Comparison of ENCODE assay signal across 27 mouse cellular contexts in genomic region chr3:54811616-54812015, GRCm38 (mm10). TPM values are rescaled to one million over a fixed set of nuclear protein-coding genes. Genes with fewer than 3 reads are reported as not detected.
DNase-seq lines count a peak whose midpoint lies in the region; ATAC-seq and TF ChIP-seq lines count a peak whose summit lies in the region.
"Had no signal": no experiment of that assay in that cellular context is flagged by ENCODE, and none has a peak within 500 bp of the region (broad histone marks: within the 10 kb centered on the region; RNA-seq: fewer than 3 reads in every experiment).

No protein-coding gene starts in this region.

- peaks cover 2% of the 10 kb centered on the region; the same call in 1 of the 2 replicates for H3K4me1 ChIP-seq in hindbrain, postnatal 0 days (ENCODE audit: insufficient read depth, low read length)
- H3K4me1 ChIP-seq in hindbrain, embryonic 12.5 days = peaks cover 7% of the 10 kb centered on the region
- peaks cover 5% of the 10 kb centered on the region for H3K4me1 ChIP-seq in liver, postnatal 0 days (ENCODE audit: insufficient read depth)
- peaks cover 0 to 10% of the 10 kb centered on the region in 2 experiments; a peak in 2 of 4 replicates for H3K4me1 ChIP-seq in CH12.LX (ENCODE audit: control insufficient read depth in 1 of 2, insufficient read depth in 2 of 2)
- H3K4me1 ChIP-seq in cerebellum, adult 2 months (ENCODE audit: control insufficient read depth, insufficient read depth, low read length) = no peaks in the 10 kb centered on the region

- WGBS in hindbrain, postnatal 0 days = 50% methylated on average over 1 of the region's 1 CpGs
- WGBS in hindbrain, embryonic 12.5 days = 38% methylated on average over 1 of the region's 1 CpGs
- whole genome bisulfite sequencing in liver, postnatal 0 days (ENCODE audit: insufficient replicate concordance) = 47% methylated on average over 1 of the region's 1 CpGs
- WGBS in cerebellum, adult 2 months = 65% methylated on average over 1 of the region's 1 CpGs

- H3K4me2 ChIP-seq in hindbrain, postnatal 0 days (ENCODE audit: low read depth, low read length) = no peak overlapping the region
- H3K4me2 ChIP-seq in hindbrain, embryonic 12.5 days (replicated peaks) = no peak overlapping the region
- no peak overlapping the region for H3K4me2 ChIP-seq in liver, postnatal 0 days (ENCODE audit: low read depth, low read length)
- no peak overlapping the region for H3K4me2 ChIP-seq in CH12.LX (ENCODE audit: insufficient read depth, low read depth, poor library complexity, severe bottlenecking)
- H3K4me2 ChIP-seq: embryonic facial prominence, embryonic 12.5 days; forebrain, embryonic 12.5 days; heart, embryonic 12.5 days; limb, embryonic 15.5 days; midbrain, embryonic 11.5 days had no signal

- ATAC-seq in hindbrain, postnatal 0 days = no peak
- ATAC-seq in hindbrain, embryonic 12.5 days (ENCODE audit: low FRiP score) = no peak
- no peak for ATAC-seq in liver, postnatal 0 days
- ATAC-seq: inflammation-experienced regulatory T-cells, adult 6 months; Patski had no signal

- peaks cover 7% of the 10 kb centered on the region for H3K79me2 ChIP-seq in CH12.LX (replicated peaks; ENCODE audit: control insufficient read depth, extremely low read depth, insufficient read depth, poor library complexity, severe bottlenecking)

- 0 out of 2 replicates have a peak, but pooled peaks have one; percentile 17 for TF ChIP-seq CTCF in hindbrain, postnatal 0 days (IDR thresholded peaks at IDR 0.05; ENCODE audit: low read depth)
- TF ChIP-seq CTCF in liver, postnatal 0 days (IDR thresholded peaks at IDR 0.05; ENCODE audit: low read depth) = peak; percentile 28; the same call in 1 of the 2 replicates
- TF ChIP-seq CTCF in CH12.LX (conservative IDR thresholded peaks at IDR 0.05 in 1 of 2, IDR thresholded peaks at IDR 0.05 in 1 of 2; ENCODE audit: low read depth in 2 of 2, low read length in 2 of 2) = peak; percentile 16 to 40; a peak in 2 of 4 replicates
- no peak for TF ChIP-seq CTCF in cerebellum, adult 2 months (IDR thresholded peaks at IDR 0.05; ENCODE audit: borderline replicate concordance, insufficient read depth, low read depth, low read length)

- in situ Hi-C loops in CH12.LX (cut with MboI; ENCODE audit: low pct_ligation_motif_present, low pct_unique_long_range_greater_than_20kb, low sequenced_read_pairs) = loop anchor here (10.0 to 25.0 kb wide), 2 partner anchors 253 to 449 kb away; partner anchors contain the start of gene Postn

- H3K9ac ChIP-seq in hindbrain, postnatal 0 days (replicated peaks; ENCODE audit: low read length) = no peak overlapping the region
- no peak overlapping the region for H3K9ac ChIP-seq in hindbrain, embryonic 12.5 days
- no peak overlapping the region for H3K9ac ChIP-seq in liver, postnatal 0 days (replicated peaks)
- no peak overlapping the region for H3K9ac ChIP-seq in CH12.LX (ENCODE audit: insufficient read depth, low read depth)
- H3K9ac ChIP-seq: embryonic facial prominence, embryonic 12.5 days; forebrain, embryonic 12.5 days; heart, embryonic 12.5 days; limb, embryonic 15.5 days had no signal

- TF ChIP-seq EP300 in liver, postnatal 0 days (IDR thresholded peaks at IDR 0.05; ENCODE audit: low read depth) = no peak
- no peak for TF ChIP-seq EP300 in CH12.LX (IDR thresholded peaks at IDR 0.05; ENCODE audit: low read length)

- no peaks in the 10 kb centered on the region for H3K36me3 ChIP-seq in hindbrain, postnatal 0 days (ENCODE audit: insufficient read depth, low read length)
- H3K36me3 ChIP-seq in hindbrain, embryonic 12.5 days = no peaks in the 10 kb centered on the region
- no peaks in the 10 kb centered on the region for H3K36me3 ChIP-seq in liver, postnatal 0 days (replicated peaks; ENCODE audit: insufficient read depth, low read length)
- no peaks in the 10 kb centered on the region for H3K36me3 ChIP-seq in CH12.LX (replicated peaks in 1 of 2; ENCODE audit: control insufficient read depth in 1 of 2, insufficient read depth in 1 of 2, low read length in 1 of 2)
- H3K36me3 ChIP-seq: embryonic facial prominence, embryonic 12.5 days; forebrain, embryonic 12.5 days; heart, embryonic 12.5 days; limb, embryonic 15.5 days had no signal

- H3K4me3 ChIP-seq in hindbrain, postnatal 0 days (ENCODE audit: low read length) = no peak overlapping the region
- no peak overlapping the region for H3K4me3 ChIP-seq in hindbrain, embryonic 12.5 days
- no peak overlapping the region for H3K4me3 ChIP-seq in liver, postnatal 0 days (ENCODE audit: low read depth, low read length)
- no peak overlapping the region for H3K4me3 ChIP-seq in CH12.LX (replicated peaks in 1 of 3; ENCODE audit: low read depth in 2 of 3, low read length in 2 of 3, poor library complexity in 1 of 3)
- no peak overlapping the region for H3K4me3 ChIP-seq in cerebellum, adult 2 months (replicated peaks; ENCODE audit: insufficient read depth, low read depth, low read length)
- H3K4me3 ChIP-seq: embryonic facial prominence, embryonic 12.5 days; forebrain, embryonic 12.5 days; heart, embryonic 12.5 days; limb, embryonic 15.5 days had no signal

- no peak for DNase-seq in hindbrain, postnatal 0 days (ENCODE audit: low spot score)
- DNase-seq in liver, postnatal 0 days = no peak
- DNase-seq in liver (no peak), CH12.LX (ENCODE audit: extremely low read depth) (no peak)
- peak; percentile 41 for DNase-seq in induced T-regulatory cell, adult 2 months (ENCODE audit: low read depth)
- DNase-seq in frontal cortex, adult 2 months (ENCODE audit: extremely low spot score in 1 of 2, low spot score in 1 of 2) = no peak
- DNase-seq in cerebellum, adult 2 months = no peak
- DNase-seq: adrenal gland, postnatal 36 days; B cell, adult 2 months; cerebellum, adult 9-11 months; heart, postnatal 10 days; kidney, adult 9 months; kidney, postnatal 25 days; left cerebral cortex, postnatal 4 days; lung, adult 18-20 months; thymus, adult 2 months; thymus, postnatal 4 days had no signal

- H3K27me3 ChIP-seq in hindbrain, postnatal 0 days (ENCODE audit: insufficient read depth, low read length) = no peaks in the 10 kb centered on the region
- no peaks in the 10 kb centered on the region for H3K27me3 ChIP-seq in hindbrain, embryonic 12.5 days
- H3K27me3 ChIP-seq in liver, postnatal 0 days (ENCODE audit: insufficient read depth, low read length) = no peaks in the 10 kb centered on the region
- no peaks in the 10 kb centered on the region for H3K27me3 ChIP-seq in CH12.LX (replicated peaks)
- H3K27me3 ChIP-seq in cerebellum, adult 2 months (ENCODE audit: control insufficient read depth, insufficient read depth, low read length) = no peaks in the 10 kb centered on the region
- H3K27me3 ChIP-seq: embryonic facial prominence, embryonic 12.5 days; limb, embryonic 15.5 days; Patski had no signal

- dilution Hi-C loops in CH12.LX (cut with MboI; ENCODE audit: extremely low pct_ligation_motif_present, extremely low pct_unique_long_range_greater_than_20kb, low sequenced_read_pairs) = no loop called here

- no peak for TF ChIP-seq POLR2A in CH12.LX (IDR thresholded peaks at IDR 0.05; ENCODE audit: low read depth, low read length)
- TF ChIP-seq POLR2A in cerebellum, adult 2 months (IDR thresholded peaks at IDR 0.05; ENCODE audit: borderline replicate concordance, insufficient read depth, low read length) = no peak

- H3K27ac ChIP-seq in hindbrain, postnatal 0 days = no peak overlapping the region
- H3K27ac ChIP-seq in hindbrain, embryonic 12.5 days = no peak overlapping the region
- no peak overlapping the region for H3K27ac ChIP-seq in liver, postnatal 0 days (ENCODE audit: low read depth)
- H3K27ac ChIP-seq in CH12.LX (ENCODE audit: insufficient read depth, low read depth) = no peak overlapping the region
- no peak overlapping the region for H3K27ac ChIP-seq in cerebellum, adult 2 months (ENCODE audit: insufficient read depth, low read length)
- H3K27ac ChIP-seq: embryonic facial prominence, embryonic 12.5 days; forebrain, embryonic 12.5 days; limb, embryonic 15.5 days had no signal

- no peaks in the 10 kb centered on the region for H3K9me3 ChIP-seq in hindbrain, postnatal 0 days (ENCODE audit: low read length)
- no peaks in the 10 kb centered on the region for H3K9me3 ChIP-seq in hindbrain, embryonic 12.5 days (replicated peaks)
- H3K9me3 ChIP-seq in liver, postnatal 0 days (ENCODE audit: low read length) = no peaks in the 10 kb centered on the region
- no peaks in the 10 kb centered on the region for H3K9me3 ChIP-seq in CH12.LX (replicated peaks; ENCODE audit: low read length)
- H3K9me3 ChIP-seq: embryonic facial prominence, embryonic 12.5 days; forebrain, embryonic 12.5 days; heart, embryonic 12.5 days; limb, embryonic 15.5 days had no signal

- no peak; the same call in 1 of the 2 replicates for TF ChIP-seq RAD21 in CH12.LX (IDR thresholded peaks at IDR 0.05; ENCODE audit: low read depth, low read length)

TF ChIP-seq in CH12.LX, 34 proteins besides CTCF, POLR2A, EP300 and RAD21 (continues in another document):
- no peak for TF ChIP-seq ZNF384 (IDR thresholded peaks at IDR 0.05; ENCODE audit: low read depth, low read length)
- no peak for TF ChIP-seq RCOR1 (conservative IDR thresholded peaks at IDR 0.05; ENCODE audit: low read depth, low read length)
- no peak for TF ChIP-seq GABPA (IDR thresholded peaks at IDR 0.05; ENCODE audit: insufficient replicate concordance, low read depth, low read length)
- TF ChIP-seq KAT2A (IDR thresholded peaks at IDR 0.05; ENCODE audit: insufficient replicate concordance, low read length) = no peak
- TF ChIP-seq ZMIZ1 (IDR thresholded peaks at IDR 0.05; ENCODE audit: low read depth, low read length) = no peak

RNA-seq across cellular contexts. Expression of gene Rfxap, which starts 4.0 kb away (rescaled TPM):
- total RNA-seq in hindbrain, postnatal 0 days (2014; rRNA removed) = 29.7 and 33.9 TPM in 2 replicates
- 46.2 and 49.7 TPM in 2 replicates for polyA plus RNA-seq in hindbrain, postnatal 0 days (2015; fragmentation: Nextera tagmentation; extraction: Ambion mirVana)
- polyA plus RNA-seq in hindbrain, embryonic 12.5 days (2016; fragmentation: Nextera tagmentation; extraction: Ambion mirVana) = 67.9 and 69.0 TPM in 2 replicates
- polyA plus RNA-seq in liver, postnatal 0 days (2015; fragmentation: Nextera tagmentation; extraction: Ambion mirVana) = 12.8 and 16.6 TPM in 2 replicates
- total RNA-seq in CH12.LX (2012; rRNA removed) = 27.9 and 29.0 TPM in 2 replicates
- 32.6 and 38.8 TPM in 2 replicates for total RNA-seq in CH12.LX (2014; rRNA removed)
- polyA plus RNA-seq in CH12.LX (2012; ENCODE audit: insufficient read length, low read depth) = 25.8 and 35.0 TPM in 2 replicates
- 48.9 and 71.2 TPM in 2 replicates for polyA plus RNA-seq in frontal cortex, adult 2 months (2012; rRNA removed)
- 61.4 and 69.0 TPM in 2 replicates for polyA plus RNA-seq in cerebellum, adult 2 months (2012; rRNA removed)

RNA-seq across cellular contexts. Expression of gene Smad9, which starts 56.2 kb away (rescaled TPM):
- 4.9 and 6.7 TPM in 2 replicates for total RNA-seq in hindbrain, postnatal 0 days (2014; rRNA removed)
- 0.96 and 1.1 TPM in 2 replicates for polyA plus RNA-seq in hindbrain, postnatal 0 days (2015; fragmentation: Nextera tagmentation; extraction: Ambion mirVana)
- polyA plus RNA-seq in hindbrain, embryonic 12.5 days (2016; fragmentation: Nextera tagmentation; extraction: Ambion mirVana) = 0.66 and 0.70 TPM in 2 replicates
- 0.86 and 1.4 TPM in 2 replicates for polyA plus RNA-seq in liver, postnatal 0 days (2015; fragmentation: Nextera tagmentation; extraction: Ambion mirVana)
- total RNA-seq in CH12.LX (2012; rRNA removed) = 0.08 and 0.13 TPM in 2 replicates
- total RNA-seq in CH12.LX (2014; rRNA removed) = 0.20 and 0.22 TPM in 2 replicates
- polyA plus RNA-seq in CH12.LX (2012; ENCODE audit: insufficient read length, low read depth) = 0.23 TPM in 2 replicates
- polyA plus RNA-seq in frontal cortex, adult 2 months (2012; rRNA removed) = 5.7 and 6.2 TPM in 2 replicates
- 13.7 and 15.5 TPM in 2 replicates for polyA plus RNA-seq in cerebellum, adult 2 months (2012; rRNA removed)
- total RNA-seq: granulocyte monocyte progenitor cell, adult 5-6 weeks; neutrophil, adult 5-6 weeks had no signal
- polyA plus RNA-seq: inflammation-experienced regulatory T-cells, adult 6 months had no signal
